Comparison of ENCODE assay signal across 8 mouse cellular contexts in the genomic region with DNA sequence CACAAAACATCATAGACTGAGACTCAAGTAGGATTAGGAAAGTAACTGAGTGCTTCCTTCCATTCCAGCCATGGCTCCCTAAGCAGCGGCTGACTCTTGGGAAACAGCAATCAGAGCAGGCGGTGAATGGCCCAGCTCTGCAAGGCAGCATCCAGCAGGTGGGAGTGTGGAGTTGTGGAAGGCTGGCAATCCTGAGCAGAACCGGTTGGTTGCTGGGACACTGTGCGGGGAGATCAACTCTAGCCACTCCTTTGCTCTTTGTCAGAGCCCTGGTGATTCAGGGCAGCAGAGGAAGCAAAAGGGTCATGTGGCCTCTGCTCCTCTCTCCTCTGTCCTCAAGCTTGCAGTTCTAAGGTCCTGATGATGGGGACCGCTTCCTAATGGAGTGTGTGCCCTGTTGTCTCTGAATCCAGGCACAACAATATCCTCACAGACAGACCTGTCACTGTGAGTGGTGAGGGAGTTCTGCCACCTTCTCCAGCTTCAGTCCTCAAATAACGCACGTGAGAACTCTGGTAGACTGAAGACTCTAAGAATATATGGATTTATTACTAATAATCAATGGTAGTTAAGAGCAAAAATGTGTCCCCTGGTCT. TPM values are rescaled to one million over a fixed set of nuclear protein-coding genes. Genes with fewer than 3 reads are reported as not detected.
DNase-seq lines count a peak whose midpoint lies in the region; ATAC-seq and TF ChIP-seq lines count a peak whose summit lies in the region.

No protein-coding gene starts in this region.

- TF ChIP-seq POLR2A in bone marrow macrophage, adult 2 months (IDR thresholded peaks at IDR 0.05; ENCODE audit: borderline replicate concordance, low read depth, low read length) = no peak

- WGBS in heart, embryonic 14.5 days = 24% methylated on average over 7 of the region's 7 CpGs
- WGBS in kidney, embryonic 16.5 days = 21% methylated on average over 7 of the region's 7 CpGs
- 39% methylated on average over 7 of the region's 7 CpGs for WGBS in liver, embryonic 12.5 days (ENCODE audit: insufficient replicate concordance)
- 24% methylated on average over 7 of the region's 7 CpGs for WGBS in neural tube, embryonic 13.5 days

- ATAC-seq in heart, embryonic 14.5 days (ENCODE audit: insufficient number of reproducible peaks, insufficient read depth, low FRiP score, low read depth) = 0 out of 2 replicates have a peak, but pooled peaks have one; percentile 76
- ATAC-seq in kidney, embryonic 16.5 days (ENCODE audit: low FRiP score, low TSS enrichment) = peak; percentile 95
- 0 out of 2 replicates have a peak, but pooled peaks have one; percentile 44 for ATAC-seq in liver, embryonic 12.5 days
- peak; percentile 93 for ATAC-seq in neural tube, embryonic 13.5 days (ENCODE audit: low read depth)

- DNase-seq in 3T3-L1 (ENCODE audit: low read depth, low spot score) = peak; percentile 84
- DNase-seq in fibroblast of lung, adult 2 months (ENCODE audit: low read depth) = peak; percentile 78
- DNase-seq in urinary bladder, postnatal 10 days (ENCODE audit: low spot score) = peak; percentile 47

- H3K4me1 ChIP-seq in bone marrow macrophage, adult 2 months (ENCODE audit: control insufficient read depth, insufficient read depth, low read length) = peaks cover 6% of the 10 kb centered on the region
- H3K4me1 ChIP-seq in heart, embryonic 14.5 days (ENCODE audit: control insufficient read depth in 2 of 2, insufficient read depth in 2 of 2, low read length in 2 of 2) = no peaks in the 10 kb centered on the region
- no peaks in the 10 kb centered on the region for H3K4me1 ChIP-seq in kidney, embryonic 16.5 days (ENCODE audit: insufficient read depth, low read length)
- H3K4me1 ChIP-seq in liver, embryonic 12.5 days = no peaks in the 10 kb centered on the region
- peaks cover 7% of the 10 kb centered on the region for H3K4me1 ChIP-seq in neural tube, embryonic 13.5 days (replicated peaks)

- peak overlapping the region; percentile 49 for H3K27ac ChIP-seq in bone marrow macrophage, adult 2 months (ENCODE audit: insufficient read depth, low read depth, low read length)
- H3K27ac ChIP-seq in heart, embryonic 14.5 days (replicated peaks in 1 of 2; ENCODE audit: control insufficient read depth in 1 of 2, insufficient read depth in 1 of 2, low read depth in 2 of 2, low read length in 2 of 2) = no peak overlapping the region
- no peak overlapping the region for H3K27ac ChIP-seq in kidney, embryonic 16.5 days (ENCODE audit: low read length)
- H3K27ac ChIP-seq in liver, embryonic 12.5 days = no peak overlapping the region
- H3K27ac ChIP-seq in neural tube, embryonic 13.5 days (replicated peaks) = no peak overlapping the region

- H3K4me2 ChIP-seq in heart, embryonic 14.5 days (ENCODE audit: low read length) = no peak overlapping the region
- no peak overlapping the region for H3K4me2 ChIP-seq in kidney, embryonic 16.5 days (replicated peaks; ENCODE audit: low read depth, low read length)
- no peak overlapping the region for H3K4me2 ChIP-seq in liver, embryonic 12.5 days
- no peak overlapping the region for H3K4me2 ChIP-seq in neural tube, embryonic 13.5 days

- TF ChIP-seq CTCF in bone marrow macrophage, adult 2 months (IDR thresholded peaks at IDR 0.05; ENCODE audit: low read depth, low read length) = no peak

- no peaks in the 10 kb centered on the region for H3K27me3 ChIP-seq in heart, embryonic 14.5 days (ENCODE audit: control insufficient read depth, insufficient read depth, low read length)
- no peaks in the 10 kb centered on the region for H3K27me3 ChIP-seq in kidney, embryonic 16.5 days (ENCODE audit: insufficient read depth, low read length)
- H3K27me3 ChIP-seq in liver, embryonic 12.5 days (replicated peaks) = 0 out of 2 replicates have a peak, but pooled peaks cover 3% of the 10 kb centered on the region
- H3K27me3 ChIP-seq in neural tube, embryonic 13.5 days = no peaks in the 10 kb centered on the region

- no peaks in the 10 kb centered on the region for H3K9me3 ChIP-seq in heart, embryonic 14.5 days (ENCODE audit: control insufficient read depth, low read length)
- H3K9me3 ChIP-seq in kidney, embryonic 16.5 days (ENCODE audit: low read length) = no peaks in the 10 kb centered on the region
- H3K9me3 ChIP-seq in liver, embryonic 12.5 days (replicated peaks) = no peaks in the 10 kb centered on the region
- H3K9me3 ChIP-seq in neural tube, embryonic 13.5 days = no peaks in the 10 kb centered on the region

- H3K9ac ChIP-seq in heart, embryonic 14.5 days (ENCODE audit: low read length) = no peak overlapping the region
- no peak overlapping the region for H3K9ac ChIP-seq in kidney, embryonic 16.5 days (replicated peaks; ENCODE audit: low read length)
- no peak overlapping the region for H3K9ac ChIP-seq in liver, embryonic 12.5 days
- no peak overlapping the region for H3K9ac ChIP-seq in neural tube, embryonic 13.5 days

- H3K4me3 ChIP-seq in bone marrow macrophage, adult 2 months (ENCODE audit: insufficient read depth, low read length) = no peak overlapping the region
- no peak overlapping the region for H3K4me3 ChIP-seq in heart, embryonic 14.5 days (ENCODE audit: control insufficient read depth in 1 of 2, insufficient read depth in 1 of 2, low read depth in 1 of 2, low read length in 2 of 2)
- H3K4me3 ChIP-seq in kidney, embryonic 16.5 days (ENCODE audit: low read length) = no peak overlapping the region
- H3K4me3 ChIP-seq in liver, embryonic 12.5 days = no peak overlapping the region
- H3K4me3 ChIP-seq in neural tube, embryonic 13.5 days = no peak overlapping the region

- no peaks in the 10 kb centered on the region for H3K36me3 ChIP-seq in heart, embryonic 14.5 days (ENCODE audit: control insufficient read depth, insufficient read depth, low read length)
- no peaks in the 10 kb centered on the region for H3K36me3 ChIP-seq in kidney, embryonic 16.5 days (ENCODE audit: insufficient read depth, low read length)
- H3K36me3 ChIP-seq in liver, embryonic 12.5 days = no peaks in the 10 kb centered on the region
- H3K36me3 ChIP-seq in neural tube, embryonic 13.5 days = no peaks in the 10 kb centered on the region

RNA-seq across cellular contexts. Expression of a gene that starts 11.7 kb away (rescaled TPM):
- polyA plus RNA-seq in bone marrow macrophage, adult 2 months (2012; ENCODE audit: insufficient read depth, insufficient read length, missing spikeins) = not detected in 2 replicates
- polyA plus RNA-seq in heart, embryonic 14.5 days (2014; fragmentation: Nextera tagmentation; extraction: Ambion mirVana) = not detected in 2 replicates
- polyA plus RNA-seq in kidney, embryonic 16.5 days (2015; fragmentation: Nextera tagmentation; extraction: Ambion mirVana) = not detected in 2 replicates
- polyA plus RNA-seq in liver, embryonic 12.5 days (2016; fragmentation: Nextera tagmentation; extraction: Ambion mirVana) = not detected in 2 replicates
- polyA plus RNA-seq in neural tube, embryonic 13.5 days (2015; fragmentation: Nextera tagmentation; extraction: Ambion mirVana) = not detected in 2 replicates

RNA-seq across cellular contexts. Expression of a gene that starts 25.4 kb away (rescaled TPM):
- polyA plus RNA-seq in bone marrow macrophage, adult 2 months (2012; ENCODE audit: insufficient read depth, insufficient read length, missing spikeins) = 94.8 and 127 TPM in 2 replicates
- 22.8 and 24.0 TPM in 2 replicates for polyA plus RNA-seq in heart, embryonic 14.5 days (2014; fragmentation: Nextera tagmentation; extraction: Ambion mirVana)
- polyA plus RNA-seq in kidney, embryonic 16.5 days (2015; fragmentation: Nextera tagmentation; extraction: Ambion mirVana) = 28.6 and 29.3 TPM in 2 replicates
- 3.4 and 3.8 TPM in 2 replicates for polyA plus RNA-seq in liver, embryonic 12.5 days (2016; fragmentation: Nextera tagmentation; extraction: Ambion mirVana)
- polyA plus RNA-seq in neural tube, embryonic 13.5 days (2015; fragmentation: Nextera tagmentation; extraction: Ambion mirVana) = 52.8 and 59.4 TPM in 2 replicates

Comparison
In these comparisons a context has a peak if more than half of its experiments do, and no peak if none do; other contexts are left out.
1. ATAC-seq: peak in every context shown above with its lines; median percentile 95 in kidney, embryonic 16.5 days; 93 in neural tube, embryonic 13.5 days; 76 in heart, embryonic 14.5 days; 44 in liver, embryonic 12.5 days.